Mouse (Mus musculus) liver, embryonic 12.5 days (tissue): ENCODE results near the gene Hes1. TPM values are rescaled to one million over a fixed set of nuclear protein-coding genes. Genes with fewer than 3 reads are reported as not detected.
"Not testable (repeated sequence)": the region's sequence is repeated elsewhere in the genome, so short reads cannot be mapped to it uniquely, and the experiment has no call there.

Source experiments
- ATAC-seq: fragments of 200-750 bp; cut with Nextera tagmentation; 2 replicates; pipeline ENCODE4 v1.8.0; 2017; ENCODE audit warnings: moderate number of reproducible peaks, mild to moderate bottlenecking, moderate library complexity
- H3K27ac ChIP-seq: fragments of 300-500 bp; sonication (generic); 2 replicates; pipeline ENCODE4 v1.5.1; 2016; ENCODE audit warnings: mild to moderate bottlenecking
- H3K27me3 ChIP-seq: fragments of 300-500 bp; sonication (generic); replicated peaks from 2 replicates; pipeline ENCODE4 v1.6.1; 2016; ENCODE audit warnings: mild to moderate bottlenecking, moderate library complexity
- H3K36me3 ChIP-seq: fragments of 300-500 bp; sonication (generic); 2 replicates; pipeline ENCODE4 v1.6.1; 2016; ENCODE audit warnings: mild to moderate bottlenecking, moderate library complexity
- H3K4me1 ChIP-seq: fragments of 300-500 bp; sonication (generic); 2 replicates; pipeline ENCODE4 v1.6.1; 2016
- H3K4me2 ChIP-seq: fragments of 300-500 bp; sonication (generic); 2 replicates; pipeline ENCODE4 v1.6.1; 2016; ENCODE audit warnings: mild to moderate bottlenecking, moderate library complexity
- H3K4me3 ChIP-seq: fragments of 300-500 bp; sonication (generic); 2 replicates; pipeline ENCODE4 v1.5.1; 2016; ENCODE audit warnings: mild to moderate bottlenecking, moderate library complexity
- H3K9ac ChIP-seq: fragments of 300-500 bp; sonication (generic); 2 replicates; pipeline ENCODE4 v1.6.1; 2016; ENCODE audit warnings: mild to moderate bottlenecking, moderate library complexity
- H3K9me3 ChIP-seq: fragments of 300-500 bp; sonication (generic); replicated peaks from 2 replicates; pipeline ENCODE4 v1.6.1; 2016; ENCODE audit warnings: mild to moderate bottlenecking, moderate library complexity
- WGBS: fragments of 180-500 bp; shearing (Covaris S2); methylation state at CpG from one replicate; pipeline ENCODE4 v1.1.7; 2016; ENCODE audit not compliant: insufficient replicate concordance; 5-methylcytosine and 5-hydroxymethylcytosine counted together
- polyA plus RNA-seq: library from polyadenylated mRNA; unstranded; fragments of >200 nt; fragmentation: Nextera tagmentation; extraction: Ambion mirVana; gene quantifications from 2 replicates; pipeline ENCODE4 v1.2.1, GENCODE M21; 2016

Hes1 gene
- polyA plus RNA-seq, 1 experiment from 2014 or later: 12.5 TPM

- no peaks in the 10 kb centered on the region for H3K36me3 ChIP-seq
- H3K9me3 ChIP-seq: no peaks in the 10 kb centered on the region
- ATAC-seq: no peak
- no peak overlapping the region for H3K4me3 ChIP-seq
- H3K27ac ChIP-seq: no peak overlapping the region
- no peaks in the 10 kb centered on the region for H3K4me1 ChIP-seq
- 28% methylated on average over 3 of the region's 3 CpGs for WGBS
- no peak overlapping the region for H3K4me2 ChIP-seq
- peaks cover 11% of the 10 kb centered on the region; the same call in 1 of the 2 replicates for H3K27me3 ChIP-seq
- no peak overlapping the region for H3K9ac ChIP-seq
These were observed 19.4 kb downstream of the Hes1 start for GRCm38 (mm10) chr16:30083536-30083935.

- no peak overlapping the region for H3K4me3 ChIP-seq
- WGBS: 57% methylated on average over 5 of the region's 5 CpGs
- no peak for ATAC-seq
These were observed 24.5 kb downstream of the Hes1 start for GRCm38 (mm10) chr16:30088646-30089045.

GRCm38 (mm10) chr16:30090200-30090865 lies 26.1 kb downstream of the Hes1 start:
- Histone ChIP-seq H3K9ac (no peak overlapping the region), H3K36me3 (no peaks in the 10 kb centered on the region), H3K4me3 (no peak overlapping the region), H3K27me3 (peaks cover 5% of the 10 kb centered on the region; the same call in 1 of the 2 replicates), H3K4me1 (no peaks in the 10 kb centered on the region), H3K4me2 (no peak overlapping the region), H3K27ac (no peak overlapping the region), H3K9me3 (no peaks in the 10 kb centered on the region)
- ATAC-seq: no peak
- 66% methylated on average over 9 of the region's 9 CpGs for WGBS

More at GRCm38 (mm10) chr16:30088646-30089045, 24.5 kb downstream of the Hes1 start:
- Histone ChIP-seq H3K27ac (no peak overlapping the region), H3K27me3 (peaks cover 8% of the 10 kb centered on the region; the same call in 1 of the 2 replicates), H3K9ac (no peak overlapping the region), H3K4me1 (no peaks in the 10 kb centered on the region), H3K36me3 (no peaks in the 10 kb centered on the region), H3K4me2 (no peak overlapping the region), H3K9me3 (no peaks in the 10 kb centered on the region)

GRCm38 (mm10) chr16:30096050-30096449 lies 31.9 kb downstream of the Hes1 start:
- Histone ChIP-seq H3K4me2 (no peak overlapping the region), H3K27me3 (peaks cover 8% of the 10 kb centered on the region), H3K4me1 (no peaks in the 10 kb centered on the region), H3K36me3 (no peaks in the 10 kb centered on the region), H3K9ac (no peak overlapping the region), H3K27ac (no peak overlapping the region), H3K9me3 (no peaks in the 10 kb centered on the region), H3K4me3 (no peak overlapping the region)
- no peak for ATAC-seq
- WGBS: 61% methylated on average over 3 of the region's 3 CpGs

- Histone ChIP-seq H3K9me3 (no peaks in the 10 kb centered on the region), H3K9ac (no peak overlapping the region), H3K4me2 (no peak overlapping the region), H3K4me1 (no peaks in the 10 kb centered on the region), H3K27ac (no peak overlapping the region), H3K36me3 (no peaks in the 10 kb centered on the region), H3K27me3 (peaks cover 8% of the 10 kb centered on the region), H3K4me3 (no peak overlapping the region)
- ATAC-seq: no peak
- WGBS: 45% methylated on average over 7 of the region's 7 CpGs
These were observed 32.3 kb downstream of the Hes1 start for GRCm38 (mm10) chr16:30096475-30096874.

- ATAC-seq: no peak
- Histone ChIP-seq H3K27me3 (peaks cover 11% of the 10 kb centered on the region), H3K9me3 (no peaks in the 10 kb centered on the region), H3K4me1 (no peaks in the 10 kb centered on the region), H3K4me2 (no peak overlapping the region), H3K9ac (no peak overlapping the region), H3K36me3 (no peaks in the 10 kb centered on the region), H3K27ac (no peak overlapping the region), H3K4me3 (no peak overlapping the region)
- WGBS: 54% methylated on average over 5 of the region's 5 CpGs
These were observed 34.9 kb downstream of the Hes1 start for GRCm38 (mm10) chr16:30099124-30099523.

GRCm38 (mm10) chr16:30102149-30102915 lies 38.1 kb downstream of the Hes1 start:
- H3K4me2 ChIP-seq: no peak overlapping the region
- no peak overlapping the region for H3K27ac ChIP-seq
- H3K4me1 ChIP-seq: no peaks in the 10 kb centered on the region
- WGBS: 31% methylated on average over 10 of the region's 10 CpGs
- H3K4me3 ChIP-seq: no peak overlapping the region
- peaks cover 11% of the 10 kb centered on the region for H3K27me3 ChIP-seq
- ATAC-seq: no peak
- H3K36me3 ChIP-seq: no peaks in the 10 kb centered on the region
- H3K9ac ChIP-seq: no peak overlapping the region
- H3K9me3 ChIP-seq: no peaks in the 10 kb centered on the region

- ATAC-seq: no peak
- Histone ChIP-seq H3K4me3 (no peak overlapping the region), H3K27me3 (peaks cover 11% of the 10 kb centered on the region), H3K4me1 (no peaks in the 10 kb centered on the region), H3K36me3 (no peaks in the 10 kb centered on the region), H3K4me2 (no peak overlapping the region), H3K9ac (no peak overlapping the region), H3K27ac (no peak overlapping the region), H3K9me3 (no peaks in the 10 kb centered on the region)
- 20% methylated on average over 3 of the region's 3 CpGs for WGBS
These were observed 38.8 kb downstream of the Hes1 start for GRCm38 (mm10) chr16:30102982-30103381.

GRCm38 (mm10) chr16:30103495-30103894 lies 39.3 kb downstream of the Hes1 start:
- Histone ChIP-seq H3K4me1 (no peaks in the 10 kb centered on the region), H3K27ac (no peak overlapping the region)

GRCm38 (mm10) chr16:30104363-30104762 lies 40.2 kb downstream of the Hes1 start:
- no peaks in the 10 kb centered on the region for H3K4me1 ChIP-seq
- no peak overlapping the region for H3K4me2 ChIP-seq
- H3K27ac ChIP-seq: no peak overlapping the region
- H3K9me3 ChIP-seq: no peaks in the 10 kb centered on the region
- H3K27me3 ChIP-seq: peaks cover 11% of the 10 kb centered on the region
- WGBS: 68% methylated on average over 3 of the region's 3 CpGs
- no peak overlapping the region for H3K9ac ChIP-seq
- H3K4me3 ChIP-seq: no peak overlapping the region
- no peak for ATAC-seq
- no peaks in the 10 kb centered on the region for H3K36me3 ChIP-seq

More at GRCm38 (mm10) chr16:30103495-30103894, 39.3 kb downstream of the Hes1 start:
- no peak for ATAC-seq
- Histone ChIP-seq H3K36me3 (no peaks in the 10 kb centered on the region), H3K4me3 (no peak overlapping the region), H3K4me2 (no peak overlapping the region), H3K9me3 (no peaks in the 10 kb centered on the region), H3K9ac (no peak overlapping the region), H3K27me3 (peaks cover 11% of the 10 kb centered on the region)
- WGBS: 56% methylated on average over 6 of the region's 6 CpGs

GRCm38 (mm10) chr16:30105476-30105875 lies 41.3 kb downstream of the Hes1 start:
- Histone ChIP-seq H3K27ac (no peak overlapping the region), H3K4me3 (no peak overlapping the region), H3K9ac (no peak overlapping the region), H3K27me3 (peaks cover 8% of the 10 kb centered on the region), H3K4me1 (no peaks in the 10 kb centered on the region), H3K36me3 (no peaks in the 10 kb centered on the region), H3K9me3 (no peaks in the 10 kb centered on the region), H3K4me2 (no peak overlapping the region)
- no peak for ATAC-seq
- 75% methylated on average over 7 of the region's 7 CpGs for WGBS

- not testable (repeated sequence) for H3K9me3 ChIP-seq, H3K27ac ChIP-seq, H3K4me2 ChIP-seq, H3K4me3 ChIP-seq, H3K4me1 ChIP-seq, H3K36me3 ChIP-seq, H3K27me3 ChIP-seq, H3K9ac ChIP-seq, ATAC-seq
- 75% methylated on average over 11 of the region's 11 CpGs for WGBS
These were observed 44.0 kb downstream of the Hes1 start for GRCm38 (mm10) chr16:30108167-30108566.
